Mouse (Mus musculus): Measurements from ENCODE around the gene Coasy. TPM values are rescaled to one million over a fixed set of nuclear protein-coding genes. Genes with fewer than 3 reads are reported as not detected.

Coasy gene
- polyA plus RNA-seq, 1 experiment from 2014 or later = 45.8 TPM

- 94% methylated on average over 10 of the region's 10 CpGs for WGBS
- Histone ChIP-seq H3K27ac (no peak overlapping the region), H3K4me2 (no peak overlapping the region), H3K27me3 (no peaks in the 10 kb centered on the region), H3K4me3 (no peak overlapping the region), H3K4me1 (no peaks in the 10 kb centered on the region), H3K9ac (no peak overlapping the region), H3K9me3 (replicated peaks) (no peaks in the 10 kb centered on the region), H3K36me3 (ENCODE audit: poor library complexity, severe bottlenecking) (peaks cover 96% of the 10 kb centered on the region)
- ATAC-seq = no peak
Measured at GRCm38 (mm10) chr11:101052751-101053473, 29.5 kb upstream of the Coasy start.

DNA sequence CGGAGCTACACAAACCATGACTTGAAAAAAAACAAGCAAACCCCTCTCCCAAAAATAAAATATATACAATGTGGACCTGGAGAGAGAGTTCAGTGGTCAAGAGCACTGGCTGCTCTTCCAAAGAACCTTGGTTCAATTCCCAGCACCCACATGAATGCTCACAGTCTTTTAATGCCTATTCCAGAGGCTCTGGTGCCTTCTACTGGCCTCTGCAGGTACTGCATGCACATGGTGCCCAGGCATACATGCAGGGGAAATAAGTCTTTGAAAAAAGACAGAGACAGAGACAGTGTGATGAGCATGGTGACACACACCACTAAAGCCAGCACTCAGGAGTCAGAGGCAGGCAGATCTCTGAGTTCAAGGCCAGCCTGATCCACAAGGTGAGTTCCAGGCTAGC is 28.4 kb upstream of the Coasy start:
- no peaks in the 10 kb centered on the region for H3K9me3 ChIP-seq (replicated peaks)
- H3K27me3 ChIP-seq = no peaks in the 10 kb centered on the region
- no peak overlapping the region for H3K4me2 ChIP-seq
- H3K9ac ChIP-seq = no peak overlapping the region
- H3K36me3 ChIP-seq (ENCODE audit: poor library complexity, severe bottlenecking) = peaks cover 94% of the 10 kb centered on the region
- no peaks in the 10 kb centered on the region for H3K4me1 ChIP-seq
- WGBS = 100% methylated on average over 1 of the region's 1 CpGs
- no peak overlapping the region for H3K4me3 ChIP-seq
- H3K27ac ChIP-seq = no peak overlapping the region
- no peak for ATAC-seq

GRCm38 (mm10) chr11:101055418-101055817 is 26.9 kb upstream of the Coasy start:
- H3K36me3 ChIP-seq (ENCODE audit: poor library complexity, severe bottlenecking) = peaks cover 91% of the 10 kb centered on the region
- no peak for ATAC-seq
- 83% methylated on average over 14 of the region's 14 CpGs for WGBS
- H3K9ac ChIP-seq = no peak overlapping the region
- no peak overlapping the region for H3K4me2 ChIP-seq
- no peaks in the 10 kb centered on the region for H3K4me1 ChIP-seq
- H3K9me3 ChIP-seq (replicated peaks) = no peaks in the 10 kb centered on the region
- no peak overlapping the region for H3K4me3 ChIP-seq
- no peak overlapping the region for H3K27ac ChIP-seq
- no peaks in the 10 kb centered on the region for H3K27me3 ChIP-seq

- H3K27ac ChIP-seq = 0 out of 2 replicates have a peak overlapping the region, but pooled peaks have one; percentile 19
- H3K4me3 ChIP-seq = no peak overlapping the region
- no peak for ATAC-seq
- H3K4me2 ChIP-seq = no peak overlapping the region
- WGBS = 63% methylated on average over 8 of the region's 8 CpGs
- no peaks in the 10 kb centered on the region for H3K9me3 ChIP-seq (replicated peaks)
- H3K9ac ChIP-seq = no peak overlapping the region
- no peaks in the 10 kb centered on the region for H3K27me3 ChIP-seq
- no peaks in the 10 kb centered on the region for H3K4me1 ChIP-seq
- H3K36me3 ChIP-seq (ENCODE audit: poor library complexity, severe bottlenecking) = peaks cover 90% of the 10 kb centered on the region
Measured at GRCm38 (mm10) chr11:101056885-101057284, 25.5 kb upstream of the Coasy start.

DNA sequence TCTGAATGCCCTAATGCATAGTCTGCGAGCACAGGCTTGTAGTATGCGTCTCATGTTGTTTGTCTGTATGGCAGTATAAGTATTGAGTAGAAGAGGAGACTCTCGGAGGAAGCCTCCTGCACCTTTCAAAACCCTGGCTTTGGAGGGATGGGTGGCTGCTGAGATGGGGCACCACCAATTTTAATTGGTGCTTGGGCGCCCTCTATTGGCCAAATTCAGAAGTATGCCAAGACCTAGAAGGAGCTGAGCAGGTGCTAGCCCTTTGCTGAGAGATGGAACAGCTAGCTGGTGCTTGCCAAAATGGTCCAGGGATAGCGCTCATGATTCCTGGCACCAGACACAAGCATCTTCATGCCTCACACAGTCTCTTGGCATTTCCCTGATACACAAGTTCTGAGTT is 24.5 kb upstream of the Coasy start:
- Histone ChIP-seq H3K27ac (no peak overlapping the region), H3K9ac (no peak overlapping the region), H3K4me1 (no peaks in the 10 kb centered on the region), H3K4me2 (no peak overlapping the region), H3K27me3 (no peaks in the 10 kb centered on the region), H3K4me3 (no peak overlapping the region), H3K9me3 (replicated peaks) (no peaks in the 10 kb centered on the region), H3K36me3 (ENCODE audit: poor library complexity, severe bottlenecking) (peaks cover 90% of the 10 kb centered on the region)
- no peak for ATAC-seq
- WGBS = 28% methylated on average over 5 of the region's 5 CpGs

DNA sequence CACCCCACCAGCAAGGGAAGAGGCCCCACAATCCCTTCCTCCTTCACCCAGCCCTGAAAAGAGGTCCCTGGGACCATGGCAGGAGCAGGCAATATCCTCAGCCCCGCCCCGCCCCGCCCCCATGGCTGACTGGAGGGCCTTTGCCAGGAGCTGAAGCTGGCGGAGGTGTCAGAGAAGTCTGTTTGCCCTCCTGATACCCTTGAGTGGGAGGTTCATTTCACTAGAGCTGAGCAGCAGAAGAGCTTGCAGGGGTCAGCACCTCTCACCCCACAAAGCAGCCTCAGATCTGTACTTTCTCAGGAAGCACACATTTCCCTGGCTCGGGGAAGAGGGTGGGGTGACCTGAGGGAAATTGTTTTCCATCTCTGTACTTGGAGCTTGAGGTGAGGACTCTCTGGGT is 23.6 kb upstream of the Coasy start:
- H3K9ac ChIP-seq = no peak overlapping the region
- H3K36me3 ChIP-seq (ENCODE audit: poor library complexity, severe bottlenecking) = peaks cover 90% of the 10 kb centered on the region
- no peak overlapping the region for H3K27ac ChIP-seq
- ATAC-seq = no peak
- no peak overlapping the region for H3K4me3 ChIP-seq
- H3K27me3 ChIP-seq = no peaks in the 10 kb centered on the region
- H3K9me3 ChIP-seq (replicated peaks) = no peaks in the 10 kb centered on the region
- no peaks in the 10 kb centered on the region for H3K4me1 ChIP-seq
- no peak overlapping the region for H3K4me2 ChIP-seq
- 82% methylated on average over 5 of the region's 5 CpGs for WGBS

GRCm38 (mm10) chr11:101059473-101059872 is 22.9 kb upstream of the Coasy start:
- Histone ChIP-seq H3K9ac (no peak overlapping the region), H3K36me3 (ENCODE audit: poor library complexity, severe bottlenecking) (peaks cover 82% of the 10 kb centered on the region), H3K27ac (no peak overlapping the region), H3K4me2 (no peak overlapping the region), H3K4me1 (no peaks in the 10 kb centered on the region), H3K9me3 (replicated peaks) (no peaks in the 10 kb centered on the region), H3K27me3 (no peaks in the 10 kb centered on the region), H3K4me3 (no peak overlapping the region)
- ATAC-seq = no peak
- 70% methylated on average over 10 of the region's 10 CpGs for WGBS

DNA sequence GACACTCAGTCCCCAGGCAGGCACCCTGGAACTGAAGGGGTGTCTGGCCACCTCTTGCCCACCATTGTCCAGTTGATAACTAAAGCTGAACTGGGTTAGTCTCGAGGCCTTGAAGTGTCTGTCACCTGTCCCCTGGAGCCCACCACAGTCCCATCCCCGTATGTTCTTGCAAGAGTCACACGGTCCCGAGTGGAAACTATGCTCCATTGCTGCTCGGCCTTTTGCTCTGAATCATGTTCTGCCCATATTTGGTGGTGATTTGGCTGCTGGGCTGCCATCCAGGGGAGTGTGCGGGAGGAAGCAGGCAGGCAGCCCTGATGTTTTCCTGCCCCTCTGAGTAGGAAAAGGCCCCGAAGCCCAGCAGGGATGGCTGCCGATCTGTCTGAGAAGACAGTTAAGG is 22.2 kb upstream of the Coasy start:
- ATAC-seq = no peak
- no peak overlapping the region for H3K4me3 ChIP-seq
- H3K4me2 ChIP-seq = no peak overlapping the region
- peak overlapping the region; percentile 12; the same call in 1 of the 2 replicates for H3K9ac ChIP-seq
- H3K27me3 ChIP-seq = no peaks in the 10 kb centered on the region
- H3K27ac ChIP-seq = no peak overlapping the region
- H3K9me3 ChIP-seq (replicated peaks) = no peaks in the 10 kb centered on the region
- H3K4me1 ChIP-seq = no peaks in the 10 kb centered on the region
- H3K36me3 ChIP-seq (ENCODE audit: poor library complexity, severe bottlenecking) = peaks cover 78% of the 10 kb centered on the region
- WGBS = 85% methylated on average over 8 of the region's 8 CpGs

DNA sequence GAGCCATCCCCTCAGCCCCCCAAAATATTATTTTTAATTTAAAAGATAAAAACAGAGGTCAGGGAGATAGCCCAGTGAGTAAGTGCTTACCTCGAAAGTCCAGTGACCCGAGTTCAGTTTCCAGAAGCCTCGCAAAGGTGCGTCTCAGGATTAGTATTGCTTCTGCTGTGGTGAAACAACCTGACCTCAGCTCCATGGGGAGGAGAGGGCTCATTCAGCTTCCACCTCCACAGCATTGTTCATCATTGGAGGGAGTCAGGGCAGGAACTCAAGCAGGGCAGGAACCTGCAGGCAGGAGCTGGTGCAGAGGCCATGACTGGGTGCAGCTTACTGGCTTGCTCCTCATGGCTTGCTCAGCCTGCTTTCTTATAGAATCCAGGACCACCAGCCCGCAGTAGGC is 21.3 kb upstream of the Coasy start:
- Histone ChIP-seq H3K9me3 (replicated peaks) (no peaks in the 10 kb centered on the region), H3K27me3 (no peaks in the 10 kb centered on the region), H3K4me1 (no peaks in the 10 kb centered on the region), H3K36me3 (ENCODE audit: poor library complexity, severe bottlenecking) (peaks cover 68% of the 10 kb centered on the region), H3K4me2 (no peak overlapping the region), H3K4me3 (no peak overlapping the region), H3K27ac (no peak overlapping the region), H3K9ac (no peak overlapping the region)
- ATAC-seq = no peak
- WGBS = 89% methylated on average over 5 of the region's 5 CpGs

DNA sequence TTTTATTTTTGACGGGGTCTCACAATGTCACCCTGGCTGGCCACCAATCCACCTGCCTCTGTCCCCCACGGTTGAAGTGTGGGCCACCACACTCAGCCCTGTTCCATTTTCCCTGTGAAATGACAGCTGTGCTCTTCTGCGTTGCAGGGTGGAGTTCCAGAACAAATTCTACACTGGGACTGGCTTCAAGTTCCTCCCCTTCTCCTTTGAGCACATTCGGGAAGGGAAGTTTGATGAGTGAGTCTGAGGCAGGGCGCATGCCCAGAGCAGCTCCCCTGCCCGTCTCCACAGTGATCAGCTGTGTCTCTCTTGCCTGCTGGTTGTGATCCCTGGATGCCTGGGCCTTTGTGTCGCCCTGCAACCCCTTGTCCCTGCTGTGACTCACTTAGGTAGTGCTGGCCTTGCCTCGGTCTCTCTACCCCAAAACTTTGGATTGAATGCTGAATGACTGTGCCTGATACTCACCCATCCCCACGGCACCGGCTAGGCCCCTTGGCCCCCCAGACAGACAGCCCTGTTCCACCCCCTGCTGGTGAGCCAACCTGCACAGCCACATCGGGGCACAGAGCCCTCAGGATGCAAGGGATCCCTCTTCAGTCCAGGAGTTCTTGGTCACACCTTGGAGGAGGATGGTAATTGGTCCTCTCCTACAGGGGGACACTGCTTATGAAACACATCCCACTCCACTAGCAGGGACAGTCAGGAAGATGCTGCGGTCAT is 20.0 kb upstream of the Coasy start:
- Histone ChIP-seq H3K4me3 (no peak overlapping the region), H3K36me3 (ENCODE audit: poor library complexity, severe bottlenecking) (peaks cover 56% of the 10 kb centered on the region), H3K27me3 (no peaks in the 10 kb centered on the region), H3K4me1 (peaks cover 8% of the 10 kb centered on the region), H3K27ac (no peak overlapping the region), H3K9me3 (replicated peaks) (no peaks in the 10 kb centered on the region), H3K4me2 (no peak overlapping the region), H3K9ac (no peak overlapping the region)
- 74% methylated on average over 12 of the region's 12 CpGs for WGBS
- ATAC-seq = no peak

- H3K4me1 ChIP-seq = peaks cover 11% of the 10 kb centered on the region
- H3K27me3 ChIP-seq = no peaks in the 10 kb centered on the region
- H3K36me3 ChIP-seq (ENCODE audit: poor library complexity, severe bottlenecking) = peaks cover 51% of the 10 kb centered on the region
- H3K9me3 ChIP-seq (replicated peaks) = no peaks in the 10 kb centered on the region
- no peak for ATAC-seq
- H3K4me2 ChIP-seq = no peak overlapping the region
- H3K27ac ChIP-seq = no peak overlapping the region; the same call in 1 of the 2 replicates
- 87% methylated on average over 14 of the region's 14 CpGs for WGBS
- 0 out of 2 replicates have a peak overlapping the region, but pooled peaks have one; percentile 2 for H3K9ac ChIP-seq
- no peak overlapping the region for H3K4me3 ChIP-seq
Measured at GRCm38 (mm10) chr11:101062971-101063675, 19.2 kb upstream of the Coasy start.

- H3K4me2 ChIP-seq = no peak overlapping the region
- no peaks in the 10 kb centered on the region for H3K27me3 ChIP-seq
- H3K27ac ChIP-seq = peak overlapping the region; percentile 32; the same call in 1 of the 2 replicates
- H3K4me1 ChIP-seq = peaks cover 11% of the 10 kb centered on the region
- ATAC-seq = no peak
- 0 out of 2 replicates have a peak overlapping the region, but pooled peaks have one; percentile 2 for H3K9ac ChIP-seq
- 69% methylated on average over 12 of the region's 12 CpGs for WGBS
- no peaks in the 10 kb centered on the region for H3K9me3 ChIP-seq (replicated peaks)
- no peak overlapping the region for H3K4me3 ChIP-seq
- H3K36me3 ChIP-seq (ENCODE audit: poor library complexity, severe bottlenecking) = peaks cover 45% of the 10 kb centered on the region
Measured at GRCm38 (mm10) chr11:101063676-101064327, 18.6 kb upstream of the Coasy start.

Measured in forebrain, embryonic 13.5 days (tissue).